9 mouse cellular contexts compared by ENCODE assay signal in the genomic region with DNA sequence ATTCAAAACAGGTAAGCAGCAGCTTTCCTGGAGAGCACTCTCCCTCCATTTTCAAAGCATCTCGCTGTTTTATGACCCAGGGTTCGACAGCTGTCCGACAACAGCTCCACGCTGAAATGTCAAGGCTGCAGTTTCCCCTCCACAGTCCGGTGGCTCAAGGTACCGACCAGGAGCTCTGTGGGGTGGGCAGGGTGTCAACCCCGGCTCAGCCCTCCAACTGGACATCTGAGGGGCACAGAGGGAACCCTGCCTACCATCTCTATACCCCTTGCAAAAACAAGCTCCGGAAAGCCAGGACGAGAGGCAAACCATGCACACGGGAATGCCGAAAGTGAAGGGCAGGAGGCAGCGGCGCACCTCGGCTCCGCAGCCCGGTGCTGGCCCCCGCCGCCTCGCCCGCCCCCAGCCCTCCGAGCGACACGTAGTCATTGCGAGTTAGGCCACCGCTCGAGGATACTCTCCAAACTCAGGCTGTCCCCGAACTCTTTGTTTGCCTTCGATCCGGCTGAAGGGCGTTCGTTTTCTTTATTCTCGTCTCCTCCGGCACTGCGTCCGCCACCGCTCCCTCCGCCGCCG. TPM values are rescaled to one million over a fixed set of nuclear protein-coding genes. Genes with fewer than 3 reads are reported as not detected.
DNase-seq lines count a peak whose midpoint lies in the region; ATAC-seq and TF ChIP-seq lines count a peak whose summit lies in the region.
"Had no signal": no experiment of that assay in that cellular context is flagged by ENCODE, and none has a peak within 500 bp of the region (broad histone marks: within the 10 kb centered on the region; RNA-seq: fewer than 3 reads in every experiment).

No protein-coding gene starts in this region.

- no peaks in the 10 kb centered on the region for H3K9me3 ChIP-seq in kidney, embryonic 14.5 days (ENCODE audit: control insufficient read depth, low read length)
- no peaks in the 10 kb centered on the region for H3K9me3 ChIP-seq in hindbrain, embryonic 12.5 days (replicated peaks)
- no peaks in the 10 kb centered on the region for H3K9me3 ChIP-seq in midbrain, embryonic 12.5 days

- peak overlapping the region; percentile 99 for H3K4me3 ChIP-seq in kidney, embryonic 14.5 days (ENCODE audit: low read length)
- peak overlapping the region; percentile 73 for H3K4me3 ChIP-seq in bone marrow, adult 2 months (replicated peaks; ENCODE audit: control insufficient read depth, low read depth, low read length)
- H3K4me3 ChIP-seq in hindbrain, embryonic 12.5 days: peak overlapping the region; percentile 78
- H3K4me3 ChIP-seq in midbrain, embryonic 12.5 days: peak overlapping the region; percentile 88

- peak; percentile 34 for ATAC-seq in kidney, embryonic 14.5 days (ENCODE audit: low FRiP score, low TSS enrichment)
- ATAC-seq in hindbrain, embryonic 12.5 days (ENCODE audit: low FRiP score): peak; percentile 64
- peak; percentile 48; the same call in 1 of the 2 replicates for ATAC-seq in midbrain, embryonic 12.5 days (ENCODE audit: low FRiP score, low read depth)

- H3K4me1 ChIP-seq in kidney, embryonic 14.5 days (ENCODE audit: control insufficient read depth, insufficient read depth, low read length): peaks cover 13% of the 10 kb centered on the region
- peaks cover 4% of the 10 kb centered on the region for H3K4me1 ChIP-seq in bone marrow, adult 2 months (ENCODE audit: control insufficient read depth, insufficient read depth, low read length)
- H3K4me1 ChIP-seq in hindbrain, embryonic 12.5 days: peaks cover 20% of the 10 kb centered on the region
- H3K4me1 ChIP-seq in midbrain, embryonic 12.5 days: peaks cover 24% of the 10 kb centered on the region

- WGBS in kidney, embryonic 14.5 days: under 1% methylated on average over 38 of the region's 39 CpGs
- WGBS in bone marrow, adult 2 months: under 1% methylated on average over 37 of the region's 39 CpGs
- under 1% methylated on average over 38 of the region's 39 CpGs for WGBS in hindbrain, embryonic 12.5 days
- under 1% methylated on average over 39 of the region's 39 CpGs for WGBS in midbrain, embryonic 12.5 days

- H3K4me2 ChIP-seq in kidney, embryonic 14.5 days (replicated peaks; ENCODE audit: low read depth, low read length): peak overlapping the region; percentile 87
- H3K4me2 ChIP-seq in hindbrain, embryonic 12.5 days (replicated peaks): peak overlapping the region; percentile 83
- peak overlapping the region; percentile 98 for H3K4me2 ChIP-seq in midbrain, embryonic 12.5 days (replicated peaks)

- no peaks in the 10 kb centered on the region for H3K27me3 ChIP-seq in kidney, embryonic 14.5 days (ENCODE audit: control insufficient read depth, insufficient read depth, low read length)
- H3K27me3 ChIP-seq in hindbrain, embryonic 12.5 days: no peaks in the 10 kb centered on the region
- no peaks in the 10 kb centered on the region for H3K27me3 ChIP-seq in midbrain, embryonic 12.5 days

- H3K27ac ChIP-seq in kidney, embryonic 14.5 days (ENCODE audit: low read depth, low read length): peak overlapping the region; percentile 79
- peak overlapping the region; percentile 22 for H3K27ac ChIP-seq in bone marrow, adult 2 months (ENCODE audit: control insufficient read depth, insufficient read depth, low read depth, low read length, poor library complexity)
- H3K27ac ChIP-seq in hindbrain, embryonic 12.5 days: peak overlapping the region; percentile 91
- H3K27ac ChIP-seq in midbrain, embryonic 12.5 days (replicated peaks): peak overlapping the region; percentile 88

- H3K9ac ChIP-seq in kidney, embryonic 14.5 days (ENCODE audit: low read depth, low read length): peak overlapping the region; percentile 97
- peak overlapping the region; percentile 90 for H3K9ac ChIP-seq in hindbrain, embryonic 12.5 days
- peak overlapping the region; percentile 81 for H3K9ac ChIP-seq in midbrain, embryonic 12.5 days (replicated peaks)

- no peak for TF ChIP-seq CTCF in bone marrow, adult 2 months (IDR thresholded peaks at IDR 0.05; ENCODE audit: control insufficient read depth, insufficient read depth, low read length)

- peaks cover 28% of the 10 kb centered on the region for H3K36me3 ChIP-seq in kidney, embryonic 14.5 days (ENCODE audit: control insufficient read depth, insufficient read depth, low read length)
- H3K36me3 ChIP-seq in hindbrain, embryonic 12.5 days: peaks cover 28% of the 10 kb centered on the region
- peaks cover 27% of the 10 kb centered on the region for H3K36me3 ChIP-seq in midbrain, embryonic 12.5 days

- DNase-seq in kidney, postnatal 14 days: no peak
- no peak for DNase-seq in gastrocnemius, postnatal 4 days (ENCODE audit: low spot score in 2 of 2)
- DNase-seq in right cerebral cortex, postnatal 36 days (ENCODE audit: low spot score in 2 of 2): no peak
- no peak for DNase-seq in ovary, postnatal 10 days (ENCODE audit: low spot score)

- TF ChIP-seq POLR2A in bone marrow, adult 2 months (IDR thresholded peaks at IDR 0.05; ENCODE audit: borderline replicate concordance, control insufficient read depth, low read depth, low read length): 0 out of 2 replicates have a peak, but pooled peaks have one; percentile 34

RNA-seq across cellular contexts. Expression of a gene that starts 0.5 kb away (rescaled TPM):
- polyA plus RNA-seq in kidney, embryonic 14.5 days (2014; fragmentation: Nextera tagmentation; extraction: Ambion mirVana): 60.6 and 85.6 TPM in 2 replicates
- polyA plus RNA-seq in bone marrow, adult 2 months (2011; ENCODE audit: insufficient read depth, insufficient read length, low replicate concordance, missing spikeins): 23.8 and 44.5 TPM in 2 replicates
- 85.2 and 88.0 TPM in 2 replicates for polyA plus RNA-seq in hindbrain, embryonic 12.5 days (2016; fragmentation: Nextera tagmentation; extraction: Ambion mirVana)
- polyA plus RNA-seq in midbrain, embryonic 12.5 days (2016; fragmentation: Nextera tagmentation; extraction: Ambion mirVana): 84.2 and 85.6 TPM in 2 replicates
- 10 to 100 TPM; 94.2 to 94.6 TPM for total RNA-seq in gastrocnemius, postnatal 4 days (2021)

RNA-seq across cellular contexts. Expression of a gene that starts 7.2 kb away (rescaled TPM):
- polyA plus RNA-seq in kidney, embryonic 14.5 days (2014; fragmentation: Nextera tagmentation; extraction: Ambion mirVana): 0.13 TPM in 1 of 2 replicates, not detected in the other
- polyA plus RNA-seq in bone marrow, adult 2 months (2011; ENCODE audit: insufficient read depth, insufficient read length, low replicate concordance, missing spikeins): not detected in 2 replicates
- polyA plus RNA-seq in hindbrain, embryonic 12.5 days (2016; fragmentation: Nextera tagmentation; extraction: Ambion mirVana): 0.53 and 0.56 TPM in 2 replicates
- 0.21 and 0.24 TPM in 2 replicates for polyA plus RNA-seq in midbrain, embryonic 12.5 days (2016; fragmentation: Nextera tagmentation; extraction: Ambion mirVana)
- under 1 TPM; 0.37 to 0.75 TPM for total RNA-seq in gastrocnemius, postnatal 4 days (2021)
- total RNA-seq: neutrophil, adult 5-6 weeks had no signal

RNA-seq across cellular contexts. Expression of a gene that starts 33.5 kb away (rescaled TPM):
- polyA plus RNA-seq in kidney, embryonic 14.5 days (2014; fragmentation: Nextera tagmentation; extraction: Ambion mirVana): 49.6 and 66.3 TPM in 2 replicates
- polyA plus RNA-seq in bone marrow, adult 2 months (2011; ENCODE audit: insufficient read depth, insufficient read length, low replicate concordance, missing spikeins): 39.1 and 47.2 TPM in 2 replicates
- 82.8 and 89.1 TPM in 2 replicates for polyA plus RNA-seq in hindbrain, embryonic 12.5 days (2016; fragmentation: Nextera tagmentation; extraction: Ambion mirVana)
- 83.4 and 83.5 TPM in 2 replicates for polyA plus RNA-seq in midbrain, embryonic 12.5 days (2016; fragmentation: Nextera tagmentation; extraction: Ambion mirVana)
- total RNA-seq in gastrocnemius, postnatal 4 days (2021): 10 to 100 TPM; 87.9 to 99.9 TPM

RNA-seq across cellular contexts. Expression of a gene that starts 35.7 kb away (rescaled TPM):
- polyA plus RNA-seq in kidney, embryonic 14.5 days (2014; fragmentation: Nextera tagmentation; extraction: Ambion mirVana): 1.4 and 2.6 TPM in 2 replicates
- polyA plus RNA-seq in bone marrow, adult 2 months (2011; ENCODE audit: insufficient read depth, insufficient read length, low replicate concordance, missing spikeins): 0.30 TPM in 1 of 2 replicates, not detected in the other
- polyA plus RNA-seq in hindbrain, embryonic 12.5 days (2016; fragmentation: Nextera tagmentation; extraction: Ambion mirVana): 1.0 and 1.3 TPM in 2 replicates
- 0.75 and 1.1 TPM in 2 replicates for polyA plus RNA-seq in midbrain, embryonic 12.5 days (2016; fragmentation: Nextera tagmentation; extraction: Ambion mirVana)
- under 1 TPM; 0.41 to 0.47 TPM for total RNA-seq in gastrocnemius, postnatal 4 days (2021)

Comparison
In these comparisons a context has a peak if more than half of its experiments do, and no peak if none do; other contexts are left out.
1. H3K27ac ChIP-seq: peak in every context shown above with its lines; median percentile 91 in hindbrain, embryonic 12.5 days; 88 in midbrain, embryonic 12.5 days; 79 in kidney, embryonic 14.5 days; 22 in bone marrow, adult 2 months.